Mouse (Mus musculus) bone marrow, adult 2 months (tissue): ENCODE data around the gene Fos.

Experiments
- CTCF ChIP-seq: fragments of 200-500 bp; IDR thresholded peaks from 2 replicates; pipeline ENCODE4 v1.5.1; 2011; ENCODE audit warnings: low read length, control low read depth; ENCODE audit not compliant: control insufficient read depth, insufficient read depth
- POLR2A ChIP-seq: fragments of 200-500 bp; IDR thresholded peaks from 2 replicates; pipeline ENCODE4 v1.6.1; 2011; ENCODE audit warnings: low read depth, mild to moderate bottlenecking, control low read depth, low read length, borderline replicate concordance; ENCODE audit not compliant: control insufficient read depth

GRCm38 (mm10) chr12:85496336-85496735 is 22.6 kb downstream of the Fos start:
- TF ChIP-seq CTCF (no peak), POLR2A (no peak)
